Mouse (Mus musculus) cerebellum, adult (tissue): ENCODE measurements around the gene Cmss1.

Experiments
- ATAC-seq: cut with Nextera tagmentation; 2 replicates; pipeline ENCODE4 v1.9.2; 2017; ENCODE audit warnings: mild to moderate bottlenecking, moderate library complexity, mixed read lengths; ENCODE audit not compliant: insufficient number of reproducible peaks, low FRiP score, low TSS enrichment

The Cmss1 gene

DNA sequence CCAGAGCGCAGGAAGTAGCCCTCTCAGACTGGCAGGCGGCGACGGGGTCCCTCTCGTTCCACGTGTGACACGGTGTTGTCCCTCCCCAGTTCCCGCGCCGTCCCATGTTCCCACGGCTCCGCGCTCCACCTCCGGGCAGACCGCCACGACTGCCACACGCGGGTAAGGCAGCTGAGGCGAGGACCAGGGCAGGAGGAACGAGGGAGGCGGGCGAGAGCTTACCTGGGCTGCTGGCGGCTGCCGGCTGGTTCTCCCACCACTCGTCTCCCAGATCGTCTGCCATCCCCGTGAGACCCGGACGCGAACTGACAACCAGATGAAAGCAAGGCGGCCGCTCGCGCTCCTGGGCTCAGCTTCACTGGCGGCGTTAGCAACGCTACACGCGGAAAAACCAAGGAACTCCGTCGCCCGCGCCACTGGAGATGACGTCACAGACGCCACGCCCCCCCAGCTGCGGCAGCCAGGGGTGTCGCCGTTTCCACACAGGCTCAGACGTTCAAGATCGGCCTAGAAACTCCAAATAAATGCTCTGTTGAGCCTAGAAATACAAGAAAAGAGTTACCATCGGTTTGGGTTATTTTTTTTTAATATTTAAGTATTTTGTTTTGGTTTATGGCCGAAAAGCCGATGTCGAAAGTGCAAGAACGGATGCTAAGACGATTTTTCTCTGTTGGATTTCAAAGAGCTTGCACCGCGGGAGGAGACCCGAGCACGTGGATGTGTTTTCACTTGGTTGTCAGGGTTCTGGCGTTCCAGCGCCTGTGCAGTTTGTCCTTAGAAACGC, at the start of gene Cmss1:
TSS of gene Cmss1 (minus strand) at position 421 of the 784 bp plus-strand sequence.
- peak; percentile 79 for ATAC-seq

- ATAC-seq = no peak
Observed at GRCm38 (mm10) chr16:57649888-57650287, 43.2 kb upstream of the Cmss1 start.

GRCm38 (mm10) chr16:57641346-57641885, 34.8 kb upstream of the Cmss1 start:
- no peak for ATAC-seq

DNA sequence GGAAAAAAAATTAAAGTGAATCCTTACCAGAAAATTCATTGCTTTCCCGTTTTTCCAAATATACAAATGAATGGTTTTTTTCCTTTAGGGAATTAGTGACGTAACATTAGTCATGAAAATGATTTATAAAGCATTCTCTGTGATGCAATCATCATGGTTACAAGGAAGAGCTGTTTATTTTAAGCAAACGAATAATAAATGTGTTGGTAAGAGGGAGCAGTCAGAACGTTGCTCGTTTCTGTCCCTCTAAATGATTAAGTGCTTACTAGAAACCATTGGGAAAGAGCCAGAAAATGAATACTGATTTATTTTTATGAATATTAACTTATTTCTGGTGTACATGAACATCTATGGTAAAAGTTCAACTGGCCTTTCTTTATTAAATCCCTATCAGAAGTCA, 28.1 kb upstream of the Cmss1 start:
- ATAC-seq = no peak

DNA sequence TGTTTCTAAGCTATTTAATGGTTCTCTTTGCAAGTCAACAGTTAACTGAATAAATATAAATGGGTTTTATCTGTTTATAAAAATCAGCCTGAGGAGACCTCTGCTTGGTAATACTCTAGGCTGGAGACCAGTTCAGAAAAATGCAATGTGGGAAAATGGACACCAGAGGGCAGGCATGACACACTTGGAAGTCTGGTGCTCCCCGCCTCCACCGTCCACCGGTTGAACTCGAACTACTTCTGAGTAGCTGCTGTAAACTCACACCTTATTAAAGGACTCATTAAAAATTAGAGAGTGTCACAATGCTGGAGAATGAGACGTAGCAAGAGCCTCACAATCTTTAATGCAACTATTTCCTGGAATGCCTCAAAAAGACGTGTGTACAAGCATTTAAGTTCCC, 27.5 kb upstream of the Cmss1 start:
- peak; percentile 79 for ATAC-seq

GRCm38 (mm10) chr16:57611768-57612167, 5.1 kb upstream of the Cmss1 start:
- ATAC-seq = 0 out of 2 replicates have a peak, but pooled peaks have one; percentile 47

DNA sequence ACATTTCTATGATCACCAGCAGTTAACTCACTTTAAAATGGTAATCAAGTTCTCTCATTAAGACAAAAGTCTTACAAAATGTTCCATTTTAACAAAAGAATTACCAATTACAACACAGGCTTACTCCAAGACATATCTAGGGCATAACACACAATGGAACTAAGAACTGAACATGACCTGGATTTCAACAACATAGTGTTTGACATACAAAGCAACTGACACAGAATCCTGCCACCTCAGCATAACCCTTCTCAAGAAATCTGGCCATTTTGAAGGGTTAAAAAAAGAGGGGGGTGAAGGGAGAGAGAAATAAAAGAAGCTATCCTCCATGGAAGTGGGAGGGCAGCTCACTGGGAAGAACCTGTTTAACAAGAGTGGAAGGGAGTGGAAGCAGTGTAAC, 5.6 kb downstream of the Cmss1 start:
- ATAC-seq = no peak

GRCm38 (mm10) chr16:57597295-57597957, 9.2 kb downstream of the Cmss1 start:
- ATAC-seq = no peak

DNA sequence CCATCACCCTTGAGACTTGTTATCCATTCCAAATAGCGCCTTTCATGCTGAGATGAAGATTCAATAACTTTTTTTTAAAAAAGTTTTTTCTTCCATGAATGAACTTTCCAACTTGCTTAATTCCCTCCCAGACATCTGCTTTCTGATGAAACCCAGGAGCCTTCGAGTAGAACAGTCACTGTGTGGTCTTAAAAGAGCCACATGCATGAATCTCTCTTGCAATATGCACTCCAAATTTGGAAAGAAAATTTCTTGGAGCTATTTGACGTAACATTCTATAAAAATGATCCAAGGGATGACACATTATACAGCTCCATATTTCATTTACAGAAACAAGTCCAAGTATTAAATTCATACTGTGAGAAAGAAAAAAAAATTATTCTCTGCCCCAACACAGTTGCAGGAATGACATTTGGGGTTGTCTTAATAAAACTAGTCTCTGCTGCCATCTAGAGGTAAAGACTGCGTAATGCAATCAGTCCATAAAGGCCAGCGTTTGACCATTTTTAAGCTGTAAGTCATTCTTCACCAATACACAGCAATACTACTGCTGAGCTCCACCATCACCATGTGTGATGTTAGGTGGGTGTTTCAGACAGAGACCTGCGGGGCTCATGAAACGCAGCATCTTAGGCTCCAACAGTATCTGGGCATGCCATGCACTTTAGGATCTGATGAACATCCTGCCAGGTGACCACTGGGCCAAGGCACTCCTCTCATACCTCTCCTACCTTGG, 13.1 kb downstream of the Cmss1 start:
- ATAC-seq = peak; percentile 66

- ATAC-seq = no peak
Observed at GRCm38 (mm10) chr16:57585201-57585600, 21.5 kb downstream of the Cmss1 start.

GRCm38 (mm10) chr16:57582008-57582407, 24.7 kb downstream of the Cmss1 start:
- no peak for ATAC-seq

DNA sequence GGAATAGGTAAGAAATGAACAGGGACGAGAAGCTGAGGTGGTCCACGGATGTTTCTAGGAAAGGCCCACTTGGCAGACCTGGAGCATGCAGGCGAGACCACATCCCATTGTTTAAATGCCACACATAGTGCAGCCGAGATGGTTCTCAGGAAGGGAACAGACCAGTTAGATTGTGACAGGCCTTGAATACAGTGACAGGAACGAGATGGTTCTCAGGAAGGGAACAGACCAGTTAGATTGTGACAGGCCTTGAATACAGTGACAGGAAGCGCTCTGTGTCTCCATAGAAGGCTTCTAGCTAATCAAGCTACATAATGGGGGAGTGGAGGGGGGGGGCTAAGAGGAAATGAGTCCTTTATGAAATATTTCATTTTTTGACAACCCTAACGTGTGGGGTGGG, 26.6 kb downstream of the Cmss1 start:
- ATAC-seq = no peak

DNA sequence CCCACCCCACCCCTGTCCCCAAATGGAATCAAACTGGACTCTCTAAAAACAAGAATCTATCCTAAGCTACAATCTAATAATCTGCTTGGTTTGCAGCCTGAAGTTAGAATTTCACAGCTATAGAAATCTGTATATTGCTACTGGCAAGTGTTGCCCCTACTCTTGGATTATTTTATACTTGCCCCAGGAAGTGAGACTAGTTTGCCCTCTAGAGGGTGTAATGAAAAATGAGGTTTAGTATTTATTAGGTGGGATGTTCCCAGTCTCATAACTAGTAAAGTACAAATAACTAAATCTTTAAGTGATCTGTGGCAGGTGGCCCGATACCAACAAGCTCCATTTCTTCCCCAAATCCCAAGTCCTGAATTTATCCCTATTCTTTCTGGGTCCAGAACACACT, 29.1 kb downstream of the Cmss1 start:
- ATAC-seq = no peak

DNA sequence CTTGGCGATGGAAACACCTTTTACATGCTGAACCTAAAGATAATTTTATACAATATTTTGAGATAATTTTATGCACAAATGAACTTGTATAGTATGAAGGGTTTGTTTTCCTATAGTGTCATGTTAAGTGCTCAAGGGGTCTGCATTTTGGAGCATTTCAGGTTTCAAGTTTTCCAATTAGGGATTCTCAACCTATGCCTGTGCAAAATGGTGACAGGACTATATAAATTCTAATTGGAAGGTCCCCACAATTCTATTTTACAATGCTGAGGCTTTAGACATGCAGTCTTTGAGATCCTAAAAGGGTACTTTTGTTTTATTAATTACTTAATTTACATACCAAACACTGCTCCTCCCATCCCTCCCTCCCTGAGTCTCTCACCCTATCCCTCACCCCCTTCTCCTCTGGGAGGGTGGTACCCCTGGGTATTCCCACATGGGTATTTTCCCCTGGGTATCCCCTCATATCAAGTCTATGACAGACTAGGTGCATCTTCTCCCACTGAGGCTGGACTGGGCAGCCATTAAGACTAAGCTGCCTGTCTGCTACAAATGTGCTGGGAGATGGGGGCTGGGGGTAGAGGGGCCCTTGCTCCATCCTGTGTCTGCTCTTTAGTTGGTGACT, 30.8 kb downstream of the Cmss1 start:
- no peak for ATAC-seq

- ATAC-seq = no peak
Observed at GRCm38 (mm10) chr16:57573831-57574230, 32.8 kb downstream of the Cmss1 start.

DNA sequence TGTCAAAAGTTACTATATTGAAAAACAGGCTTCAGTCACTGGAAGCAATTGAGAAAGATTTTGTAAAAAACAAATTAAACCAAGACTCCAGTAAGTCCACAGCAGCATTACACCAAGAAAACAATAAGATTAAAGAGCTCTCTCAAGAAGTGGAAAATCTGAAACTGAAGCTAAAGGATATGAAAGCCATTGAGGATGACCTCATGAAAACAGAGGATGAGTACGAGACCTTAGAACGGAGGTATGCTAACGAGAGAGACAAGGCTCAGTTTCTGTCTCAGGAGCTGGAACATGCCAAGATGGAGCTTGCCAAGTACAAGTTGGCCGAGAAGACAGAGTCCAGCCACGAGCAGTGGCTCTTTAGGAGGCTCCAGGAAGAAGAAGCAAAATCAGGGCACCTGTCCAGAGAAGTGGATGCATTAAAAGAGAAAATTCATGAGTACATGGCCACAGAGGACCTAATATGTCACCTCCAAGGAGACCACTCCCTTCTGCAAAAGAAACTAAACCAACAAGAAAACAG, 35.8 kb downstream of the Cmss1 start:
- no peak; the same call in 1 of the 2 replicates for ATAC-seq

GRCm38 (mm10) chr16:57568648-57569404, 37.8 kb downstream of the Cmss1 start:
- no peak for ATAC-seq

- ATAC-seq = no peak
Observed at GRCm38 (mm10) chr16:57566215-57566614, 40.4 kb downstream of the Cmss1 start.

DNA sequence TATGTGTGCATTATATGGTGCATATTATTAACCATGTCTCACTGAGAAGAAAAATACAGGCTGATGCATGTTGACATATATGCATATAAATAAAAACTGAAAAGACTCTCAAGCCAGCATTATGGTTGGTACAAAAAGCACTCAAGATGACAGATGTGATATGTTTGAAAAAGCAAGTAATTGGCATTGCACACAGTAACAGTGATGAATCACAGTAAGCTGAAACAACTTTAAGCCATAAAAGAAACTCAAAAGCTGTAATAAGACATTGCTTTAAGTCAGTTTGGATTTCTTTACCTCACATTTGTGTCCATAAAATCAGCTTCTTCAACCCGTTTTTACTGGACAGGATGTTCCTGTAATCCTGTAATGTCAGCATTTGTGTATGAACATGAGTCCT, 41.9 kb downstream of the Cmss1 start:
- no peak for ATAC-seq
